Mouse (Mus musculus): ENCODE measurements around the gene Rab21. TPM values are rescaled to one million over a fixed set of nuclear protein-coding genes. Genes with fewer than 3 reads are reported as not detected.
A peak's percentile ranks its signal among the peaks of the same experiment; 100 is the strongest.

The Rab21 gene
- total and polyA plus RNA-seq, 2 experiments = 14.7 to 19.0 TPM

- DNase-seq (ENCODE audit: extremely low read depth, low read depth, low spot score) = no peak
- 97% methylated on average over 7 of the region's 7 CpGs for WGBS
- Histone ChIP-seq H3K27me3 (ENCODE audit: control insufficient read depth, insufficient read depth, low read length) (no peaks in the 10 kb centered on the region), H3K36me3 (ENCODE audit: control insufficient read depth, insufficient read depth, low read length) (peaks cover 26% of the 10 kb centered on the region), H3K4me1 (ENCODE audit: control insufficient read depth, insufficient read depth, low read length) (peaks cover 11% of the 10 kb centered on the region), H3K27ac (replicated peaks; ENCODE audit: insufficient read depth, low read depth, low read length) (no peak overlapping the region), H3K4me3 (ENCODE audit: insufficient read depth, low read depth, low read length) (no peak overlapping the region), H3K9ac (ENCODE audit: low read depth, low read length) (no peak overlapping the region), H3K79me2 (ENCODE audit: control insufficient read depth, insufficient read depth, low read length) (peaks cover 4% of the 10 kb centered on the region; the same call in 1 of the 2 replicates)
- TF ChIP-seq CTCF (IDR thresholded peaks at IDR 0.05; ENCODE audit: low read depth, low read length) (no peak), POLR2A (IDR thresholded peaks at IDR 0.05; ENCODE audit: extremely low read depth, insufficient read depth, low read length) (no peak)
Observed at GRCm38 (mm10) chr10:115293946-115294345, 21.4 kb downstream of the Rab21 start.

- no peak overlapping the region for H3K4me3 ChIP-seq (ENCODE audit: insufficient read depth, low read depth, low read length)
- TF ChIP-seq CTCF (IDR thresholded peaks at IDR 0.05; ENCODE audit: low read depth, low read length) (no peak), POLR2A (IDR thresholded peaks at IDR 0.05; ENCODE audit: extremely low read depth, insufficient read depth, low read length) (no peak)
- 94% methylated on average over 9 of the region's 9 CpGs for WGBS
- no peak for DNase-seq (ENCODE audit: extremely low read depth, low read depth, low spot score)
- peaks cover 32% of the 10 kb centered on the region for H3K36me3 ChIP-seq (ENCODE audit: control insufficient read depth, insufficient read depth, low read length)
- H3K27ac ChIP-seq (replicated peaks; ENCODE audit: insufficient read depth, low read depth, low read length) = no peak overlapping the region
- no peak overlapping the region for H3K9ac ChIP-seq (ENCODE audit: low read depth, low read length)
- H3K27me3 ChIP-seq (ENCODE audit: control insufficient read depth, insufficient read depth, low read length) = no peaks in the 10 kb centered on the region
- H3K4me1 ChIP-seq (ENCODE audit: control insufficient read depth, insufficient read depth, low read length) = peaks cover 3% of the 10 kb centered on the region; the same call in 1 of the 2 replicates
- no peaks in the 10 kb centered on the region; the same call in 1 of the 2 replicates for H3K79me2 ChIP-seq (ENCODE audit: control insufficient read depth, insufficient read depth, low read length)
Observed at GRCm38 (mm10) chr10:115290671-115291070, 24.7 kb downstream of the Rab21 start.

GRCm38 (mm10) chr10:115288856-115289255, 26.5 kb downstream of the Rab21 start:
- Histone ChIP-seq H3K9ac (ENCODE audit: low read depth, low read length) (no peak overlapping the region), H3K4me3 (ENCODE audit: insufficient read depth, low read depth, low read length) (no peak overlapping the region), H3K27me3 (ENCODE audit: control insufficient read depth, insufficient read depth, low read length) (no peaks in the 10 kb centered on the region), H3K79me2 (ENCODE audit: control insufficient read depth, insufficient read depth, low read length) (no peaks in the 10 kb centered on the region), H3K4me1 (ENCODE audit: control insufficient read depth, insufficient read depth, low read length) (peaks cover 3% of the 10 kb centered on the region; the same call in 1 of the 2 replicates), H3K27ac (replicated peaks; ENCODE audit: insufficient read depth, low read depth, low read length) (no peak overlapping the region), H3K36me3 (ENCODE audit: control insufficient read depth, insufficient read depth, low read length) (peaks cover 22% of the 10 kb centered on the region; the same call in 1 of the 2 replicates)
- DNase-seq (ENCODE audit: extremely low read depth, low read depth, low spot score) = peak; percentile 92
- WGBS = 25% methylated on average over 8 of the region's 8 CpGs
- no peak for TF ChIP-seq POLR2A (IDR thresholded peaks at IDR 0.05; ENCODE audit: extremely low read depth, insufficient read depth, low read length)
- no peak for TF ChIP-seq CTCF (IDR thresholded peaks at IDR 0.05; ENCODE audit: low read depth, low read length)

GRCm38 (mm10) chr10:115284170-115284569, 31.2 kb downstream of the Rab21 start:
- TF ChIP-seq CTCF (IDR thresholded peaks at IDR 0.05; ENCODE audit: low read depth, low read length) = no peak
- no peak for TF ChIP-seq POLR2A (IDR thresholded peaks at IDR 0.05; ENCODE audit: extremely low read depth, insufficient read depth, low read length)
- H3K36me3 ChIP-seq (ENCODE audit: control insufficient read depth, insufficient read depth, low read length) = peaks cover 6% of the 10 kb centered on the region; the same call in 1 of the 2 replicates
- H3K9ac ChIP-seq (ENCODE audit: low read depth, low read length) = no peak overlapping the region
- no peak for DNase-seq (ENCODE audit: extremely low read depth, low read depth, low spot score)
- H3K4me1 ChIP-seq (ENCODE audit: control insufficient read depth, insufficient read depth, low read length) = peaks cover 2% of the 10 kb centered on the region; the same call in 1 of the 2 replicates
- H3K4me3 ChIP-seq (ENCODE audit: insufficient read depth, low read depth, low read length) = no peak overlapping the region
- 61% methylated on average over 10 of the region's 10 CpGs for WGBS
- H3K27me3 ChIP-seq (ENCODE audit: control insufficient read depth, insufficient read depth, low read length) = no peaks in the 10 kb centered on the region
- no peaks in the 10 kb centered on the region for H3K79me2 ChIP-seq (ENCODE audit: control insufficient read depth, insufficient read depth, low read length)
- H3K27ac ChIP-seq (replicated peaks; ENCODE audit: insufficient read depth, low read depth, low read length) = no peak overlapping the region

GRCm38 (mm10) chr10:115281381-115281780, 34.0 kb downstream of the Rab21 start:
- H3K9ac ChIP-seq (ENCODE audit: low read depth, low read length) = no peak overlapping the region
- 95% methylated on average over 10 of the region's 10 CpGs for WGBS
- TF ChIP-seq CTCF (IDR thresholded peaks at IDR 0.05; ENCODE audit: low read depth, low read length) = no peak
- TF ChIP-seq POLR2A (IDR thresholded peaks at IDR 0.05; ENCODE audit: extremely low read depth, insufficient read depth, low read length) = no peak
- H3K4me1 ChIP-seq (ENCODE audit: control insufficient read depth, insufficient read depth, low read length) = no peaks in the 10 kb centered on the region
- no peaks in the 10 kb centered on the region for H3K36me3 ChIP-seq (ENCODE audit: control insufficient read depth, insufficient read depth, low read length)
- no peak overlapping the region for H3K27ac ChIP-seq (replicated peaks; ENCODE audit: insufficient read depth, low read depth, low read length)
- no peak overlapping the region for H3K4me3 ChIP-seq (ENCODE audit: insufficient read depth, low read depth, low read length)
- no peak for DNase-seq (ENCODE audit: extremely low read depth, low read depth, low spot score)
- no peaks in the 10 kb centered on the region for H3K79me2 ChIP-seq (ENCODE audit: control insufficient read depth, insufficient read depth, low read length)
- H3K27me3 ChIP-seq (ENCODE audit: control insufficient read depth, insufficient read depth, low read length) = no peaks in the 10 kb centered on the region

GRCm38 (mm10) chr10:115271649-115272048, 43.7 kb downstream of the Rab21 start:
- H3K36me3 ChIP-seq (ENCODE audit: control insufficient read depth, insufficient read depth, low read length) = no peaks in the 10 kb centered on the region
- no peak for TF ChIP-seq POLR2A (IDR thresholded peaks at IDR 0.05; ENCODE audit: extremely low read depth, insufficient read depth, low read length)
- TF ChIP-seq CTCF (IDR thresholded peaks at IDR 0.05; ENCODE audit: low read depth, low read length) = no peak
- H3K4me1 ChIP-seq (ENCODE audit: control insufficient read depth, insufficient read depth, low read length) = no peaks in the 10 kb centered on the region
- no peaks in the 10 kb centered on the region for H3K27me3 ChIP-seq (ENCODE audit: control insufficient read depth, insufficient read depth, low read length)
- no peak for DNase-seq (ENCODE audit: extremely low read depth, low read depth, low spot score)
- H3K9ac ChIP-seq (ENCODE audit: low read depth, low read length) = no peak overlapping the region
- no peak overlapping the region for H3K27ac ChIP-seq (replicated peaks; ENCODE audit: insufficient read depth, low read depth, low read length)
- H3K4me3 ChIP-seq (ENCODE audit: insufficient read depth, low read depth, low read length) = no peak overlapping the region
- H3K79me2 ChIP-seq (ENCODE audit: control insufficient read depth, insufficient read depth, low read length) = no peaks in the 10 kb centered on the region
- 84% methylated on average over 5 of the region's 5 CpGs for WGBS

All from liver, adult 2 months (tissue).